21 mouse cellular contexts compared by ENCODE assay signal in genomic region chr1:38217098-38217497, GRCm38 (mm10).
"Had no signal": no experiment of that assay in that cellular context is flagged by ENCODE, and none has a peak within 500 bp of the region (broad histone marks: within the 10 kb centered on the region; RNA-seq: fewer than 3 reads in every experiment).

No protein-coding gene starts in this region.

- H3K9me3 ChIP-seq: intestine, embryonic 15.5 days; kidney, embryonic 15.5 days; midbrain, embryonic 12.5 days; midbrain, embryonic 15.5 days; stomach, embryonic 15.5 days had no signal

- ATAC-seq: intestine, embryonic 15.5 days; midbrain, embryonic 15.5 days had no signal

- H3K9ac ChIP-seq: intestine, embryonic 15.5 days; kidney, embryonic 15.5 days; liver, embryonic 14.5 days; midbrain, embryonic 12.5 days; midbrain, embryonic 15.5 days; stomach, embryonic 15.5 days had no signal

- H3K4me3 ChIP-seq: intestine, embryonic 15.5 days; kidney, embryonic 15.5 days; midbrain, embryonic 12.5 days; midbrain, embryonic 15.5 days; myocyte; stomach, embryonic 15.5 days had no signal

- H3K27ac ChIP-seq: intestine, embryonic 15.5 days; kidney, embryonic 15.5 days; liver, embryonic 14.5 days; midbrain, embryonic 12.5 days; midbrain, embryonic 15.5 days; stomach, embryonic 15.5 days had no signal

- H3K4me2 ChIP-seq: intestine, embryonic 15.5 days; liver, embryonic 11.5 days; midbrain, embryonic 12.5 days; midbrain, embryonic 15.5 days; stomach, embryonic 15.5 days had no signal

- H3K36me3 ChIP-seq: intestine, embryonic 15.5 days; kidney, embryonic 15.5 days; midbrain, embryonic 12.5 days; midbrain, embryonic 15.5 days; stomach, embryonic 15.5 days had no signal

- H3K27me3 ChIP-seq: intestine, embryonic 15.5 days; midbrain, embryonic 12.5 days; midbrain, embryonic 15.5 days; stomach, embryonic 15.5 days had no signal

- DNase-seq: kidney, adult 11 months; kidney, adult 8-10 months; kidney, postnatal 10 days; kidney, postnatal 36 days; left cerebral cortex, postnatal 4 days; lung, adult 18-20 months; lung, postnatal 14 days; lung, postnatal 4 days; right cerebral cortex, adult 18-20 months; right cerebral cortex, postnatal 14 days; right cerebral cortex, postnatal 4 days; spleen, adult 18-20 months; thymus, postnatal 36 days had no signal
